Mouse (Mus musculus) limb, embryonic 14.5 days (tissue): ENCODE data around the gene Myl10. TPM values are rescaled to one million over a fixed set of nuclear protein-coding genes. Genes with fewer than 3 reads are reported as not detected.

ENCODE experiments used
- ATAC-seq: fragments of 200-750 bp; cut with Nextera tagmentation; 2 replicates; pipeline ENCODE4 v1.8.0; 2017; ENCODE audit warnings: low read depth, moderate number of reproducible peaks, moderate TSS enrichment; ENCODE audit not compliant: low FRiP score
- DNase-seq: peaks from one replicate; pipeline ENCODE4 v3.0.0-alpha.2; 2015; ENCODE audit warnings: low spot score
- H3K27ac ChIP-seq: fragments of 300-500 bp; sonication (generic); replicated peaks from 2 replicates; pipeline ENCODE4 v1.5.1; 2014; ENCODE audit warnings: low read depth, mild to moderate bottlenecking, low read length, moderate library complexity, mixed read lengths
- H3K27me3 ChIP-seq: fragments of 300-500 bp; sonication (generic); 2 replicates; pipeline ENCODE4 v1.6.1; 2014; ENCODE audit warnings: low read length, mixed read lengths; ENCODE audit not compliant: control insufficient read depth, insufficient read depth
- H3K36me3 ChIP-seq: fragments of 300-500 bp; sonication (generic); 2 replicates; pipeline ENCODE4 v1.6.1; 2014; ENCODE audit warnings: mild to moderate bottlenecking, low read length, moderate library complexity, mixed read lengths; ENCODE audit not compliant: control insufficient read depth, insufficient read depth
- H3K4me1 ChIP-seq: fragments of 300-500 bp; sonication (generic); 2 replicates; pipeline ENCODE4 v1.6.1; 2014; ENCODE audit warnings: antibody characterized with exemption, low read length, mixed read lengths; ENCODE audit not compliant: control insufficient read depth, insufficient read depth
- H3K4me2 ChIP-seq: fragments of 300-500 bp; sonication (generic); replicated peaks from 2 replicates; pipeline ENCODE4 v1.6.1; 2014; ENCODE audit warnings: low read depth, mild to moderate bottlenecking, low read length, moderate library complexity; ENCODE audit not compliant: severe bottlenecking
- H3K4me3 ChIP-seq: fragments of 300-500 bp; sonication (generic); replicated peaks from 2 replicates; pipeline ENCODE4 v1.5.1; 2014; ENCODE audit warnings: low read length
- H3K9ac ChIP-seq: fragments of 300-500 bp; sonication (generic); 2 replicates; pipeline ENCODE4 v1.6.1; 2014; ENCODE audit warnings: mild to moderate bottlenecking, low read depth, low read length, moderate library complexity; ENCODE audit not compliant: severe bottlenecking
- H3K9me3 ChIP-seq: fragments of 300-500 bp; sonication (generic); 2 replicates; pipeline ENCODE4 v1.6.1; 2016; ENCODE audit warnings: low read length; ENCODE audit not compliant: control insufficient read depth
- POLR2A ChIP-seq: fragments of 200-500 bp; IDR thresholded peaks from 2 replicates; pipeline ENCODE4 v1.8.0; 2012; ENCODE audit warnings: inconsistent platforms, mild to moderate bottlenecking, moderate library complexity, borderline replicate concordance; ENCODE audit not compliant: insufficient read depth, insufficient read length; ENCODE audit errors: extremely low read depth
- WGBS: fragments of 180-500 bp; shearing (Covaris S2); extraction: QIAGEN DNeasy Blood & Tissue Kit; methylation state at CpG from one replicate; pipeline ENCODE4 v1.1.7; 2014; 5-methylcytosine and 5-hydroxymethylcytosine counted together
- polyA plus RNA-seq, 2 experiments: library from polyadenylated mRNA; depleted of rRNA in 1 of 2; stranded (reverse) in 1 of 2; unstranded in 1 of 2; fragments of >200 nt; fragmentation: Nextera tagmentation in 1 of 2; extraction: Ambion mirVana in 1 of 2; gene quantifications; 2 replicates each; pipeline versions ENCODE4 v1.2.1 to v1.2.3; 2012 to 2014

Myl10 gene
- polyA plus RNA-seq, 2 experiments: not detected

GRCm38 (mm10) chr5:136676315-136677030 is 16.5 kb upstream of the Myl10 start:
- Histone ChIP-seq H3K9me3 (no peaks in the 10 kb centered on the region; the same call in 1 of the 2 replicates), H3K9ac (no peak overlapping the region), H3K4me3 (no peak overlapping the region), H3K36me3 (no peaks in the 10 kb centered on the region), H3K27ac (no peak overlapping the region), H3K27me3 (no peaks in the 10 kb centered on the region), H3K4me2 (no peak overlapping the region), H3K4me1 (no peaks in the 10 kb centered on the region)
- WGBS: 85% methylated on average over 18 of the region's 18 CpGs
- no peak for ATAC-seq
- DNase-seq: no peak
- TF ChIP-seq POLR2A: no peak

- Histone ChIP-seq H3K9ac (no peak overlapping the region), H3K4me3 (no peak overlapping the region), H3K27ac (no peak overlapping the region), H3K4me1 (no peaks in the 10 kb centered on the region), H3K9me3 (no peaks in the 10 kb centered on the region; the same call in 1 of the 2 replicates), H3K27me3 (no peaks in the 10 kb centered on the region), H3K36me3 (no peaks in the 10 kb centered on the region), H3K4me2 (no peak overlapping the region)
- no peak for ATAC-seq
- 58% methylated on average over 6 of the region's 6 CpGs for WGBS
- TF ChIP-seq POLR2A: no peak
- DNase-seq: no peak
These were observed 14.1 kb upstream of the Myl10 start for GRCm38 (mm10) chr5:136678840-136679348.

GRCm38 (mm10) chr5:136686349-136686748 is 6.6 kb upstream of the Myl10 start:
- ATAC-seq: no peak
- no peak overlapping the region for H3K27ac ChIP-seq
- no peaks in the 10 kb centered on the region for H3K36me3 ChIP-seq
- H3K9ac ChIP-seq: no peak overlapping the region
- H3K9me3 ChIP-seq: no peaks in the 10 kb centered on the region
- no peak overlapping the region for H3K4me2 ChIP-seq
- no peak overlapping the region for H3K4me3 ChIP-seq
- no peak for DNase-seq
- no peaks in the 10 kb centered on the region for H3K4me1 ChIP-seq
- no peak for TF ChIP-seq POLR2A
- WGBS: 85% methylated on average over 4 of the region's 4 CpGs
- no peaks in the 10 kb centered on the region for H3K27me3 ChIP-seq

DNA sequence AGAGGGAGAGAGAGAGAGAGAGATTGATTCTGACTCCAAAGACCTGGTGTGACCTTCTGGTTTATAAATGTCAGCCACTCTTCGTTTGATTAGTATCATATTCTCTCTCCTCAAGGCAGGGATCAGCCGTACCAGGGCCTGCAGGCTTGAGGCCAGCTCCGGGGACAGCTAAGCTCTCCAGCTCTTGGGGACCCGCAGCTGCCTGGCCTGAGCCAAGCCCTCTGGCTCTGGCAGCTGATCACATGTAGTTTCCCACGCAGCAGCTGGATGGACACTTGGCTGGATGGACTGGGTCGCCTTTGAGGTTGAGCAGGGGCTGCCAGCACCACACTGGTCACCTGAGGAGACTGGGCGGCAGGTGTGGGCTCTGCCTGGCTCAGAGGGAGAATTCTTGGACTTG is 5.4 kb upstream of the Myl10 start:
- 69% methylated on average over 7 of the region's 7 CpGs for WGBS

GRCm38 (mm10) chr5:136688841-136689240 is 4.1 kb upstream of the Myl10 start:
- no peak for ATAC-seq
- H3K4me2 ChIP-seq: no peak overlapping the region

More for the DNA sequence above, 5.4 kb upstream of the Myl10 start:
- Histone ChIP-seq H3K27me3 (no peaks in the 10 kb centered on the region), H3K4me2 (no peak overlapping the region), H3K9me3 (no peaks in the 10 kb centered on the region), H3K9ac (no peak overlapping the region), H3K4me1 (no peaks in the 10 kb centered on the region), H3K4me3 (no peak overlapping the region), H3K36me3 (no peaks in the 10 kb centered on the region), H3K27ac (no peak overlapping the region)
- no peak for TF ChIP-seq POLR2A
- no peak for ATAC-seq
- DNase-seq: no peak

More at GRCm38 (mm10) chr5:136688841-136689240, 4.1 kb upstream of the Myl10 start:
- Histone ChIP-seq H3K36me3 (no peaks in the 10 kb centered on the region), H3K9me3 (no peaks in the 10 kb centered on the region), H3K9ac (no peak overlapping the region), H3K4me3 (no peak overlapping the region), H3K4me1 (no peaks in the 10 kb centered on the region), H3K27ac (no peak overlapping the region), H3K27me3 (no peaks in the 10 kb centered on the region)
- 76% methylated on average over 6 of the region's 6 CpGs for WGBS
- no peak for TF ChIP-seq POLR2A
- no peak for DNase-seq
